Mouse (Mus musculus) limb, embryonic 14.5 days (tissue): Measurements from ENCODE around the gene Timp2. TPM values are rescaled to one million over a fixed set of nuclear protein-coding genes. Genes with fewer than 3 reads are reported as not detected.
A peak's percentile ranks its signal among the peaks of the same experiment; 100 is the strongest.
"Not testable (repeated sequence)": the region's sequence is repeated elsewhere in the genome, so short reads cannot be mapped to it uniquely, and the experiment has no call there.

Experiments
- ATAC-seq: fragments of 200-750 bp; cut with Nextera tagmentation; 2 replicates; pipeline ENCODE4 v1.8.0; 2017; ENCODE audit warnings: low read depth, moderate number of reproducible peaks, moderate TSS enrichment; ENCODE audit not compliant: low FRiP score
- DNase-seq: peaks from one replicate; pipeline ENCODE4 v3.0.0-alpha.2; 2015; ENCODE audit warnings: low spot score
- H3K27ac ChIP-seq: fragments of 300-500 bp; sonication (generic); replicated peaks from 2 replicates; pipeline ENCODE4 v1.5.1; 2014; ENCODE audit warnings: low read depth, mild to moderate bottlenecking, low read length, moderate library complexity, mixed read lengths
- H3K27me3 ChIP-seq: fragments of 300-500 bp; sonication (generic); 2 replicates; pipeline ENCODE4 v1.6.1; 2014; ENCODE audit warnings: low read length, mixed read lengths; ENCODE audit not compliant: control insufficient read depth, insufficient read depth
- H3K36me3 ChIP-seq: fragments of 300-500 bp; sonication (generic); 2 replicates; pipeline ENCODE4 v1.6.1; 2014; ENCODE audit warnings: mild to moderate bottlenecking, low read length, moderate library complexity, mixed read lengths; ENCODE audit not compliant: control insufficient read depth, insufficient read depth
- H3K4me1 ChIP-seq: fragments of 300-500 bp; sonication (generic); 2 replicates; pipeline ENCODE4 v1.6.1; 2014; ENCODE audit warnings: antibody characterized with exemption, low read length, mixed read lengths; ENCODE audit not compliant: control insufficient read depth, insufficient read depth
- H3K4me2 ChIP-seq: fragments of 300-500 bp; sonication (generic); replicated peaks from 2 replicates; pipeline ENCODE4 v1.6.1; 2014; ENCODE audit warnings: low read depth, mild to moderate bottlenecking, low read length, moderate library complexity; ENCODE audit not compliant: severe bottlenecking
- H3K4me3 ChIP-seq: fragments of 300-500 bp; sonication (generic); replicated peaks from 2 replicates; pipeline ENCODE4 v1.5.1; 2014; ENCODE audit warnings: low read length
- H3K9ac ChIP-seq: fragments of 300-500 bp; sonication (generic); 2 replicates; pipeline ENCODE4 v1.6.1; 2014; ENCODE audit warnings: mild to moderate bottlenecking, low read depth, low read length, moderate library complexity; ENCODE audit not compliant: severe bottlenecking
- H3K9me3 ChIP-seq: fragments of 300-500 bp; sonication (generic); 2 replicates; pipeline ENCODE4 v1.6.1; 2016; ENCODE audit warnings: low read length; ENCODE audit not compliant: control insufficient read depth
- POLR2A ChIP-seq: fragments of 200-500 bp; IDR thresholded peaks from 2 replicates; pipeline ENCODE4 v1.8.0; 2012; ENCODE audit warnings: inconsistent platforms, mild to moderate bottlenecking, moderate library complexity, borderline replicate concordance; ENCODE audit not compliant: insufficient read depth, insufficient read length; ENCODE audit errors: extremely low read depth
- WGBS: fragments of 180-500 bp; shearing (Covaris S2); extraction: QIAGEN DNeasy Blood & Tissue Kit; methylation state at CpG from one replicate; pipeline ENCODE4 v1.1.7; 2014; 5-methylcytosine and 5-hydroxymethylcytosine counted together
- polyA plus RNA-seq, 2 experiments: library from polyadenylated mRNA; depleted of rRNA in 1 of 2; stranded (reverse) in 1 of 2; unstranded in 1 of 2; fragments of >200 nt; fragmentation: Nextera tagmentation in 1 of 2; extraction: Ambion mirVana in 1 of 2; gene quantifications; 2 replicates each; pipeline versions ENCODE4 v1.2.1 to v1.2.3; 2012 to 2014

Timp2 gene
- polyA plus RNA-seq, 2 experiments = 175 to 202 TPM

DNA sequence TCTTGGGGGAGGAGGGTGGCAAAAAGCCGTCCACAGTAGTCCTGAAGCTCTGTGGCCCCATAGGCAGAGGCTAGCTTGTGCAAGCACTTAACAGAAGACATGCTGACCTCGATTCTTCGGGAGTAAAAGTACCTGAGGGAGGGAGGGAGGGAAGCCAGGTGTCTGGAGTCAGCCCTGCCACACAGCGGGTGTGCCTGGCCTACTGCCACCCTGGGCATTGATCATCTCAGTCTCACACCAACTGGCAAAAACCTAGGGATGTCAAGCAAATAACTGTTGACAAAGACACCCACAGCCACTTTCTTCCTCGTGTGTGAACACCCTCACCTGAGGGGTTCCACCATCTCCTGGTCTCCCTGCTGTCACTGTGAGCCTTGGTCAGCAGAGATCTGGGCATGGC, 38.5 kb upstream of the Timp2 start:
- Histone ChIP-seq H3K9me3 (no peaks in the 10 kb centered on the region), H3K9ac (no peak overlapping the region), H3K36me3 (no peaks in the 10 kb centered on the region), H3K4me2 (no peak overlapping the region), H3K27ac (no peak overlapping the region), H3K4me3 (no peak overlapping the region), H3K27me3 (no peaks in the 10 kb centered on the region), H3K4me1 (no peaks in the 10 kb centered on the region)
- 79% methylated on average over 5 of the region's 5 CpGs for WGBS
- DNase-seq (no peak), ATAC-seq (no peak)
- TF ChIP-seq POLR2A = no peak

GRCm38 (mm10) chr11:118387816-118388215, 32.3 kb upstream of the Timp2 start:
- DNase-seq, ATAC-seq, H3K9ac ChIP-seq, H3K4me2 ChIP-seq, H3K27ac ChIP-seq, H3K9me3 ChIP-seq, H3K36me3 ChIP-seq, H3K27me3 ChIP-seq, H3K4me3 ChIP-seq, H3K4me1 ChIP-seq: not testable (repeated sequence)
- whole genome bisulfite sequencing = 86% methylated on average over 13 of the region's 13 CpGs

- Histone ChIP-seq H3K4me2 (no peak overlapping the region), H3K4me3 (no peak overlapping the region), H3K27ac (no peak overlapping the region), H3K9me3 (no peaks in the 10 kb centered on the region), H3K9ac (no peak overlapping the region), H3K4me1 (peaks cover 4% of the 10 kb centered on the region; the same call in 1 of the 2 replicates), H3K36me3 (no peaks in the 10 kb centered on the region), H3K27me3 (no peaks in the 10 kb centered on the region)
- WGBS = 39% methylated on average over 11 of the region's 11 CpGs
- ATAC-seq = peak; percentile 68
- peak; percentile 83 for DNase-seq
- no peak for TF ChIP-seq POLR2A
Measured at GRCm38 (mm10) chr11:118379251-118380009, 23.9 kb upstream of the Timp2 start.

DNA sequence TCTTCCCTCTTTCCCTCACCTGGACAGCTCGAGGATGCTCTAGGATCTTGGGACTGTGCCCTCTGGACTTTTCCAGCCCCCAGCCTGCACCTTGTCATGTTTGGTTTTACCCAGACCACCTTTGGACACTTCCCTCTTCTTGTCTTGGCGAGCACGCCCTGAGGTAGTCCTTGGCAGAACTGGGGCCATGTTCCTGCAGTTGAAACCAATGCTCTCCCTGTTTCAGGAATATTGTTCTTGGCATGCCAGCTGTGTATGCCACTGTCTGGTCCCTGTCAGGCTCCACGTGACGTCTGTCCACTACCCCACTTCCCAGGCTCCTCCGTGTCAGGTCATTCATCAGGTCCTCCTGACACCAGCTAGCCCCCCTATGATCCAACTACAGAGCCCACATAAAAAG, 23.1 kb upstream of the Timp2 start:
- Histone ChIP-seq H3K9ac (no peak overlapping the region), H3K27me3 (no peaks in the 10 kb centered on the region), H3K9me3 (no peaks in the 10 kb centered on the region), H3K4me3 (no peak overlapping the region), H3K36me3 (no peaks in the 10 kb centered on the region), H3K4me1 (peaks cover 4% of the 10 kb centered on the region; the same call in 1 of the 2 replicates), H3K4me2 (no peak overlapping the region), H3K27ac (no peak overlapping the region)
- WGBS = 69% methylated on average over 6 of the region's 6 CpGs
- no peak for ATAC-seq
- no peak for TF ChIP-seq POLR2A
- DNase-seq = no peak

GRCm38 (mm10) chr11:118376323-118376722, 20.8 kb upstream of the Timp2 start:
- not testable (repeated sequence) for H3K27me3 ChIP-seq, H3K36me3 ChIP-seq, H3K9me3 ChIP-seq, DNase-seq, H3K9ac ChIP-seq, ATAC-seq, H3K4me2 ChIP-seq, H3K27ac ChIP-seq, H3K4me3 ChIP-seq
- H3K4me1 ChIP-seq = peaks cover 22% of the 10 kb centered on the region

- peaks cover 25% of the 10 kb centered on the region for H3K4me1 ChIP-seq
- no peak for ATAC-seq
- no peak overlapping the region for H3K27ac ChIP-seq
- H3K9me3 ChIP-seq = no peaks in the 10 kb centered on the region
- H3K9ac ChIP-seq = no peak overlapping the region
- H3K36me3 ChIP-seq = no peaks in the 10 kb centered on the region
- no peaks in the 10 kb centered on the region for H3K27me3 ChIP-seq
- no peak for TF ChIP-seq POLR2A
- no peak overlapping the region for H3K4me2 ChIP-seq
- no peak overlapping the region for H3K4me3 ChIP-seq
- WGBS = 75% methylated on average over 5 of the region's 5 CpGs
- peak; percentile 66 for DNase-seq
Measured at GRCm38 (mm10) chr11:118375881-118376280, 20.3 kb upstream of the Timp2 start.
